24 mouse cellular contexts compared by ENCODE assay signal in the genomic region with DNA sequence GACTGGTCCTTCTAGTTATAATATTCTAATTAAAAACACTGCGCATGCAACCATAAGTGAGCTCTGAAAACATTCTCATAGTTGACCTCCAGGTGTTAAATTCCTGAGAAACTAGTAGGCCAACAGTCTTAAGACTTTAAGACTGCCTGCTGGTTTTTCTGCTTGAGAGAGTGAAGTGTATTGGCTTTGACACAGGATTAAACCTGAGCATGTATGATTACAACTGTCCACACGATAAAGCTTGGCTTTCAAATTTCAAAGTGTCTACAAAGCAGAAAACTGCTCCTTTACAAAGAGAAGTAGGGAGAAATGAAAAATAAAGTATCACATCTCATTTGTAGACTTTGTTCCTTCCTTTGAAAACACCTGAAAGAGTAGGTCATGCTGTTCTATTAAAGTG.
"Had no signal": no experiment of that assay in that cellular context is flagged by ENCODE, and none has a peak within 500 bp of the region (broad histone marks: within the 10 kb centered on the region; RNA-seq: fewer than 3 reads in every experiment).

No protein-coding gene starts in this region.

- ATAC-seq: hindbrain, postnatal 0 days; intestine, embryonic 16.5 days had no signal

- DNase-seq: gastrocnemius, postnatal 14 days; gastrocnemius, postnatal 36 days; heart, adult 11 months; heart, adult 2 months; heart, postnatal 14 days; heart, postnatal 36 days; kidney, adult 18-20 months; kidney, adult 8-10 months; kidney, postnatal 10 days; kidney, postnatal 25 days; kidney, postnatal 4 days; liver had no signal

- H3K4me1 ChIP-seq: heart, embryonic 13.5 days; heart, embryonic 15.5 days; hindbrain, embryonic 13.5 days; hindbrain, embryonic 15.5 days; limb, embryonic 10.5 days; limb, embryonic 12.5 days had no signal

- H3K9me3 ChIP-seq: heart, embryonic 13.5 days; heart, embryonic 15.5 days; hindbrain, embryonic 13.5 days; hindbrain, embryonic 15.5 days; limb, embryonic 10.5 days; limb, embryonic 12.5 days had no signal

- H3K27me3 ChIP-seq: heart, embryonic 13.5 days; heart, embryonic 15.5 days; hindbrain, embryonic 13.5 days; hindbrain, embryonic 15.5 days; limb, embryonic 12.5 days had no signal

- H3K27ac ChIP-seq: heart, adult 2 months; heart, embryonic 13.5 days; heart, embryonic 15.5 days; hindbrain, embryonic 13.5 days; hindbrain, embryonic 15.5 days; hindbrain, postnatal 0 days; layer of hippocampus, adult 2 months; left cerebral cortex, adult 2 months; limb, embryonic 10.5 days; limb, embryonic 12.5 days had no signal

- H3K4me2 ChIP-seq: heart, embryonic 11.5 days; heart, embryonic 13.5 days; heart, embryonic 15.5 days; hindbrain, embryonic 13.5 days; hindbrain, embryonic 15.5 days; limb, embryonic 12.5 days; liver, embryonic 11.5 days had no signal

- H3K4me3 ChIP-seq: heart, adult 2 months; heart, embryonic 13.5 days; heart, embryonic 15.5 days; hindbrain, embryonic 13.5 days; hindbrain, embryonic 15.5 days; layer of hippocampus, adult 2 months; left cerebral cortex, adult 2 months; limb, embryonic 10.5 days; limb, embryonic 12.5 days had no signal

- H3K36me3 ChIP-seq: heart, embryonic 13.5 days; heart, embryonic 15.5 days; hindbrain, embryonic 13.5 days; hindbrain, embryonic 15.5 days; limb, embryonic 10.5 days; limb, embryonic 12.5 days had no signal

- H3K9ac ChIP-seq: heart, embryonic 13.5 days; heart, embryonic 15.5 days; hindbrain, embryonic 13.5 days; hindbrain, embryonic 15.5 days; limb, embryonic 12.5 days had no signal
